Mouse (Mus musculus) right cerebral cortex, postnatal 14 days (tissue): ENCODE results near the gene Dio1.

ENCODE experiments used
- DNase-seq: peaks from one replicate; pipeline ENCODE4 v3.0.0; 2022

The Dio1 gene

GRCm38 (mm10) chr4:107243365-107244333 lies 63.3 kb downstream of the Dio1 start:
- DNase-seq = no peak
